Mouse (Mus musculus): ENCODE data around the gene Epb41l3. TPM values are rescaled to one million over a fixed set of nuclear protein-coding genes. Genes with fewer than 3 reads are reported as not detected.

Epb41l3 gene
- polyA plus RNA-seq, 1 experiment from 2014 or later: 122 TPM

DNA sequence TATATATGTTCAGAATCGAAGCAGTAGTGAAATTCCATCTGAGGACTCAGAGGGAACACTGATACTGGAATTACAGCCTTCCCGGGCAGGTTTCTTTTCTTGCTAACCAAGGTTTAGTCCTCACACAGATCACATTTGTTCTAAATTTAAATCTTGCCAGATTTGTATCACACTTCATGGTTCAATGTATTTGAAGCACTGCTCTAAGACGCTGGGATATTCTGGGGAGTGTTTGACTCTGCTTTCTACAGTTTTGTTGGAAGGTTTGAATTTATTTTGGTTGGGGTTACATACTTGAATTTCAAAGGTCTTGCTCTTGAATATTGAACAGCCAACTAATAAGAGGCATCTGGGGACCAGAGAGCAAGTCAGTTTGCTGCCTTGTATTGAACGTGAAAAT is 234.4 kb downstream of the Epb41l3 start:
- Histone ChIP-seq H3K9ac (ENCODE audit: low read length) (no peak overlapping the region), H3K9me3 (ENCODE audit: control insufficient read depth, low read length) (no peaks in the 10 kb centered on the region), H3K27ac (replicated peaks in 1 of 2; ENCODE audit: control insufficient read depth in 1 of 2, insufficient read depth in 1 of 2, low read depth in 2 of 2, low read length in 2 of 2) (no peak overlapping the region), H3K4me2 (ENCODE audit: low read length) (no peak overlapping the region), H3K27me3 (ENCODE audit: control insufficient read depth, insufficient read depth, low read length) (no peaks in the 10 kb centered on the region), H3K4me1 (ENCODE audit: control insufficient read depth in 2 of 2, insufficient read depth in 2 of 2, low read length in 2 of 2) (no peaks in the 10 kb centered on the region), H3K36me3 (ENCODE audit: control insufficient read depth, insufficient read depth, low read length) (no peaks in the 10 kb centered on the region), H3K4me3 (ENCODE audit: control insufficient read depth in 1 of 2, insufficient read depth in 1 of 2, low read depth in 1 of 2, low read length in 2 of 2) (no peak overlapping the region)
- no peak for ATAC-seq (ENCODE audit: insufficient number of reproducible peaks, insufficient read depth, low FRiP score, low read depth)
- 75% methylated on average over 4 of the region's 4 CpGs for WGBS

GRCm38 (mm10) chr17:69320496-69320895 is 245.0 kb downstream of the Epb41l3 start:
- H3K9ac ChIP-seq (ENCODE audit: low read length): no peak overlapping the region
- no peak for ATAC-seq (ENCODE audit: insufficient number of reproducible peaks, insufficient read depth, low FRiP score, low read depth)
- WGBS: 88% methylated on average over 10 of the region's 10 CpGs
- H3K9me3 ChIP-seq (ENCODE audit: control insufficient read depth, low read length): 0 out of 2 replicates have a peak, but pooled peaks cover 2% of the 10 kb centered on the region
- no peaks in the 10 kb centered on the region for H3K36me3 ChIP-seq (ENCODE audit: control insufficient read depth, insufficient read depth, low read length)
- H3K4me1 ChIP-seq (ENCODE audit: control insufficient read depth in 2 of 2, insufficient read depth in 2 of 2, low read length in 2 of 2): no peaks in the 10 kb centered on the region
- no peak overlapping the region for H3K4me2 ChIP-seq (ENCODE audit: low read length)
- no peak overlapping the region for H3K27ac ChIP-seq (replicated peaks in 1 of 2; ENCODE audit: control insufficient read depth in 1 of 2, insufficient read depth in 1 of 2, low read depth in 2 of 2, low read length in 2 of 2)
- no peak overlapping the region for H3K4me3 ChIP-seq (ENCODE audit: control insufficient read depth in 1 of 2, insufficient read depth in 1 of 2, low read depth in 1 of 2, low read length in 2 of 2)
- H3K27me3 ChIP-seq (ENCODE audit: control insufficient read depth, insufficient read depth, low read length): no peaks in the 10 kb centered on the region

- Histone ChIP-seq H3K4me2 (ENCODE audit: low read length) (no peak overlapping the region), H3K27ac (replicated peaks in 1 of 2; ENCODE audit: control insufficient read depth in 1 of 2, insufficient read depth in 1 of 2, low read depth in 2 of 2, low read length in 2 of 2) (no peak overlapping the region), H3K9me3 (ENCODE audit: control insufficient read depth, low read length) (0 out of 2 replicates have a peak, but pooled peaks cover 2% of the 10 kb centered on the region), H3K4me3 (ENCODE audit: control insufficient read depth in 1 of 2, insufficient read depth in 1 of 2, low read depth in 1 of 2, low read length in 2 of 2) (no peak overlapping the region), H3K36me3 (ENCODE audit: control insufficient read depth, insufficient read depth, low read length) (no peaks in the 10 kb centered on the region), H3K27me3 (ENCODE audit: control insufficient read depth, insufficient read depth, low read length) (no peaks in the 10 kb centered on the region), H3K9ac (ENCODE audit: low read length) (no peak overlapping the region), H3K4me1 (ENCODE audit: control insufficient read depth in 2 of 2, insufficient read depth in 2 of 2, low read length in 2 of 2) (no peaks in the 10 kb centered on the region)
- WGBS: 88% methylated on average over 2 of the region's 2 CpGs
- ATAC-seq (ENCODE audit: insufficient number of reproducible peaks, insufficient read depth, low FRiP score, low read depth): no peak
Observed at GRCm38 (mm10) chr17:69322721-69323120, 247.2 kb downstream of the Epb41l3 start.

Other genes with a start within 250 kb of the Epb41l3 start
- 0.05 and 0.16 TPM in 2 replicates for gene Tmem200c, start 249.1 kb upstream of the Epb41l3 start, polyA plus RNA-seq (2014; fragmentation: Nextera tagmentation; extraction: Ambion mirVana)